Mouse (Mus musculus): ENCODE data around the gene Foxg1.

- TF ChIP-seq POLR2A (IDR thresholded peaks at IDR 0.05; ENCODE audit: borderline replicate concordance, extremely low read depth, low read depth, low read length) (no peak), CTCF (IDR thresholded peaks at IDR 0.05; ENCODE audit: insufficient read depth, low read length) (no peak)
Observed at GRCm38 (mm10) chr12:49373821-49374605, 8.4 kb upstream of the Foxg1 start.
